Mouse (Mus musculus): ENCODE measurements around the gene Secisbp2.

DNA sequence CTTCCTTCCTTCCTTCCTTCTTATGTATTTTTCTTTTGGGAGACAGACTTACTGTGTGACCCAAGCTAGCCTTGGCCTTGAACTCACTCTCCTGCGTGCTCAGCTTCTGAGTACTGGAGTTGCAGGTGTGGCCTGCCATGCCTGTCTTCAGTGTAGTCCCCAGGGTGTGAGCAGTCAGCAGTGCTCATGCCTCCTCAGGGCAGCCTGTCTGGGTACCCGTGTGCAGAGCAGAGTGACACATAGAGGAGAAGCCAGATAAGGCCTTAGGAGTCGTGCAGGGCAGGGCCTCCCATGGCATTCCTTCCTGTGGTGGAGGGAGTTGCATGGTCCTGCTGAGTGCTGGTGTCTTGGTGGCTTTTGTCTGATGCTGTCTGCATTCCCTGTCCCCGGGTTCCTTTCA is 27.8 kb downstream of the Secisbp2 start:
- TF ChIP-seq CTCF (IDR thresholded peaks at IDR 0.05; ENCODE audit: extremely low read depth, insufficient read depth, low read length) (no peak), POLR2A (IDR thresholded peaks at IDR 0.05; ENCODE audit: extremely low read depth, insufficient read depth, low read length) (no peak)
